In genomic region chr4:86537972-86538371, GRCm38 (mm10) we compare ENCODE assay signal across 9 mouse cellular contexts. TPM values are rescaled to one million over a fixed set of nuclear protein-coding genes. Genes with fewer than 3 reads are reported as not detected.
DNase-seq lines count a peak whose midpoint lies in the region; ATAC-seq and TF ChIP-seq lines count a peak whose summit lies in the region.
"Had no signal": no experiment of that assay in that cellular context is flagged by ENCODE, and none has a peak within 500 bp of the region (broad histone marks: within the 10 kb centered on the region; RNA-seq: fewer than 3 reads in every experiment).

No protein-coding gene starts in this region.

- no peaks in the 10 kb centered on the region for H3K36me3 ChIP-seq in forebrain, postnatal 0 days (ENCODE audit: insufficient read depth)
- no peaks in the 10 kb centered on the region for H3K36me3 ChIP-seq in forebrain, embryonic 13.5 days (ENCODE audit: poor library complexity, severe bottlenecking)
- no peaks in the 10 kb centered on the region for H3K36me3 ChIP-seq in spleen, adult 2 months (ENCODE audit: control insufficient read depth, insufficient read depth, low read length)
- no peaks in the 10 kb centered on the region for H3K36me3 ChIP-seq in lung, embryonic 14.5 days (ENCODE audit: insufficient read depth)

- no peak overlapping the region for H3K27ac ChIP-seq in forebrain, postnatal 0 days (ENCODE audit: low read depth, low read length)
- H3K27ac ChIP-seq in forebrain, embryonic 13.5 days, result no peak overlapping the region
- H3K27ac ChIP-seq in spleen, adult 2 months (ENCODE audit: insufficient read depth, low read length), result no peak overlapping the region
- H3K27ac ChIP-seq in lung, embryonic 14.5 days (ENCODE audit: low read depth), result no peak overlapping the region

- no peaks in the 10 kb centered on the region for H3K4me1 ChIP-seq in forebrain, postnatal 0 days (ENCODE audit: insufficient read depth)
- no peaks in the 10 kb centered on the region for H3K4me1 ChIP-seq in forebrain, embryonic 13.5 days
- no peaks in the 10 kb centered on the region for H3K4me1 ChIP-seq in spleen, adult 2 months (ENCODE audit: control insufficient read depth, insufficient read depth, insufficient read length)
- H3K4me1 ChIP-seq in lung, embryonic 14.5 days (ENCODE audit: insufficient read depth), result no peaks in the 10 kb centered on the region

- H3K4me3 ChIP-seq in forebrain, postnatal 0 days (ENCODE audit: low read depth, low read length), result no peak overlapping the region
- H3K4me3 ChIP-seq in forebrain, embryonic 13.5 days, result no peak overlapping the region
- H3K4me3 ChIP-seq in spleen, adult 2 months (ENCODE audit: extremely low read depth, insufficient read depth, insufficient read length), result no peak overlapping the region
- H3K4me3 ChIP-seq in lung, embryonic 14.5 days (ENCODE audit: low read depth, low read length), result no peak overlapping the region

- WGBS in forebrain, postnatal 0 days, result 43% methylated on average over 4 of the region's 4 CpGs
- WGBS in forebrain, embryonic 13.5 days, result 48% methylated on average over 4 of the region's 4 CpGs
- WGBS in spleen, adult 2 months, result 28% methylated on average over 4 of the region's 4 CpGs
- WGBS in lung, embryonic 14.5 days, result 42% methylated on average over 4 of the region's 4 CpGs

- no peaks in the 10 kb centered on the region for H3K27me3 ChIP-seq in forebrain, postnatal 0 days (ENCODE audit: insufficient read depth, low read length)
- H3K27me3 ChIP-seq in forebrain, embryonic 13.5 days, result no peaks in the 10 kb centered on the region
- H3K27me3 ChIP-seq in spleen, adult 2 months (ENCODE audit: control insufficient read depth, insufficient read depth, low read length), result no peaks in the 10 kb centered on the region
- H3K27me3 ChIP-seq in lung, embryonic 14.5 days (ENCODE audit: insufficient read depth, low read length), result no peaks in the 10 kb centered on the region

- no peaks in the 10 kb centered on the region for H3K9me3 ChIP-seq in forebrain, postnatal 0 days (ENCODE audit: low read length)
- H3K9me3 ChIP-seq in forebrain, embryonic 13.5 days (replicated peaks), result no peaks in the 10 kb centered on the region
- no peaks in the 10 kb centered on the region for H3K9me3 ChIP-seq in lung, embryonic 14.5 days (ENCODE audit: low read depth, low read length)

- TF ChIP-seq POLR2A in spleen, adult 2 months (IDR thresholded peaks at IDR 0.05; ENCODE audit: low read depth, low read length), result no peak

- ATAC-seq in forebrain, postnatal 0 days, result no peak
- no peak for ATAC-seq in forebrain, embryonic 13.5 days
- no peak for ATAC-seq in lung, embryonic 14.5 days (ENCODE audit: insufficient read depth)

- peak; percentile 35 for DNase-seq in forebrain, postnatal 0 days
- DNase-seq in spleen, adult 2 months (ENCODE audit: low read depth in 1 of 2, low spot score in 2 of 2), result peak; percentile 9 to 32
- no peak for DNase-seq in spleen, postnatal 4 days (ENCODE audit: low spot score in 2 of 2)
- DNase-seq in c-Kit-positive CD71-positive TER-119-negative erythroid progenitor cells, embryonic 14.5 days (ENCODE audit: low read depth), result peak; percentile 44
- peak; percentile 72 for DNase-seq in lung, embryonic 14.5 days
- no peak for DNase-seq in yolk sac, embryonic 10.5 days (ENCODE audit: low spot score)
- DNase-seq in left cerebral cortex, adult 8-10 months (ENCODE audit: low spot score in 2 of 2), result no peak

- no peak overlapping the region for H3K9ac ChIP-seq in forebrain, postnatal 0 days
- H3K9ac ChIP-seq in forebrain, embryonic 13.5 days, result no peak overlapping the region
- no peak overlapping the region for H3K9ac ChIP-seq in lung, embryonic 14.5 days

- peak; percentile 58 for TF ChIP-seq CTCF in forebrain, postnatal 0 days (IDR thresholded peaks at IDR 0.05; ENCODE audit: low read depth)
- peak; percentile 14; the same call in 1 of the 2 replicates for TF ChIP-seq CTCF in spleen, adult 2 months (IDR thresholded peaks at IDR 0.05; ENCODE audit: extremely low read depth, insufficient read depth, insufficient read length, insufficient replicate concordance)
- peak; percentile 68 for TF ChIP-seq CTCF in lung, embryonic 14.5 days (IDR thresholded peaks at IDR 0.05; ENCODE audit: low read depth)

- H3K4me2 ChIP-seq in forebrain, postnatal 0 days (ENCODE audit: low read depth), result no peak overlapping the region
- H3K4me2 ChIP-seq in forebrain, embryonic 13.5 days, result no peak overlapping the region
- no peak overlapping the region for H3K4me2 ChIP-seq in lung, embryonic 14.5 days

RNA-seq across cellular contexts. Expression of gene Saxo1, which starts 20.2 kb away (rescaled TPM):
- total RNA-seq in forebrain, postnatal 0 days (2014; rRNA removed), result not detected in 2 replicates
- polyA plus RNA-seq in forebrain, postnatal 0 days (2015; fragmentation: Nextera tagmentation; extraction: Ambion mirVana), result not detected in 2 replicates
- polyA plus RNA-seq in forebrain, embryonic 13.5 days (2015; fragmentation: Nextera tagmentation; extraction: Ambion mirVana), result not detected in 2 replicates
- not detected in 2 replicates for polyA plus RNA-seq in spleen, adult 2 months (2012; rRNA removed)
- not detected in 2 replicates for polyA plus RNA-seq in lung, embryonic 14.5 days (2014; fragmentation: Nextera tagmentation; extraction: Ambion mirVana)
- not detected for total RNA-seq in left cerebral cortex, adult 8-10 months (2022)
- total RNA-seq: left cerebral cortex, adult 18-20 months had no signal

RNA-seq across cellular contexts. Expression of gene Rraga, which starts 37.5 kb away (rescaled TPM):
- 21.3 and 27.4 TPM in 2 replicates for total RNA-seq in forebrain, postnatal 0 days (2014; rRNA removed)
- polyA plus RNA-seq in forebrain, postnatal 0 days (2015; fragmentation: Nextera tagmentation; extraction: Ambion mirVana), result 122 and 131 TPM in 2 replicates
- polyA plus RNA-seq in forebrain, embryonic 13.5 days (2015; fragmentation: Nextera tagmentation; extraction: Ambion mirVana), result 82.6 and 88.9 TPM in 2 replicates
- 23.0 and 32.8 TPM in 2 replicates for polyA plus RNA-seq in spleen, adult 2 months (2012; rRNA removed)
- polyA plus RNA-seq in lung, embryonic 14.5 days (2014; fragmentation: Nextera tagmentation; extraction: Ambion mirVana), result 86.2 and 90.5 TPM in 2 replicates
- 100 to 1,000 TPM; 137 to 150 (median 140) TPM for total RNA-seq in left cerebral cortex, adult 8-10 months (2022)

Comparison
In these comparisons a context has a peak if more than half of its experiments do, and no peak if none do; other contexts are left out.
1. DNase-seq: peak in forebrain, postnatal 0 days (single experiment), spleen, adult 2 months (2 of 2), c-Kit-positive CD71-positive TER-119-negative erythroid progenitor cells, embryonic 14.5 days (single experiment) and lung, embryonic 14.5 days (single experiment); none in spleen, postnatal 4 days (0 of 2), yolk sac, embryonic 10.5 days (single experiment) and left cerebral cortex, adult 8-10 months (0 of 2).
2. CTCF ChIP-seq: peak in every context shown above with its lines; median percentile 68 in lung, embryonic 14.5 days; 58 in forebrain, postnatal 0 days; 14 in spleen, adult 2 months.